Mouse (Mus musculus): ENCODE measurements around the gene Ttc7.

DNA sequence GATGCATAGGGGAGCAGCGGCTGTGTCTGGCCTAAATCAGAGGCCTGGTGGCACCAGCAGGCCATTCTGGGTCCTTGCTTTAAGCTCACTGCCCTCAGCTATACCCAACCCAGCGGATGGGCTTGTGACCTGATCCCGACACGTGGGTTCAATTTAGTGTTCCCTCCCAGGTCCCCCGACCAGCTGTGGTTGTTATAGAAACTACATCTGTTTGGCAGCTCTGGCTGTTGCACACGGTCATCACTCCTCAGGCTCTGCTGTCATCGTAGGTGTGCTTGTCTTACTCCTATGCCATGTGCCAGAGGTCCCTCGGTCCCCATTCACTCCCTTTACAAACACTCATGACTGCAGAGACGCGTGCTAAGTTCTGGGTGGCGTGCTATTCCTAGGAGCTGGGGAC is 44.9 kb upstream of the Ttc7 start:
- TF ChIP-seq CTCF (IDR thresholded peaks at IDR 0.05; ENCODE audit: low read depth) (no peak), EP300 (IDR thresholded peaks at IDR 0.05; ENCODE audit: low read depth) (no peak)
